Mouse (Mus musculus) spleen, adult 2 months (tissue): Measurements from ENCODE around the gene Ccdc57. TPM values are rescaled to one million over a fixed set of nuclear protein-coding genes. Genes with fewer than 3 reads are reported as not detected.

Source experiments
- DNase-seq, 2 experiments: peaks; one replicate each; pipeline versions ENCODE4 v3.0.0 to v3.0.0-alpha.2; 2012 to 2021; ENCODE audit warnings: low spot score in 2 of 2, low read depth in 1 of 2
- H3K27ac ChIP-seq: fragments of 200-500 bp; 2 replicates; pipeline ENCODE4 v1.5.1; 2012; ENCODE audit warnings: low read length, inconsistent platforms; ENCODE audit not compliant: insufficient read depth
- H3K27me3 ChIP-seq: fragments of 200-500 bp; 2 replicates; pipeline ENCODE4 v1.6.1; 2012; ENCODE audit warnings: mild to moderate bottlenecking, moderate library complexity, low read length, inconsistent platforms; ENCODE audit not compliant: control insufficient read depth, insufficient read depth
- H3K36me3 ChIP-seq: fragments of 200-500 bp; 2 replicates; pipeline ENCODE4 v1.6.1; 2012; ENCODE audit warnings: mild to moderate bottlenecking, low read length, inconsistent platforms; ENCODE audit not compliant: control insufficient read depth, insufficient read depth
- H3K4me1 ChIP-seq: fragments of 200-500 bp; 2 replicates; pipeline ENCODE4 v1.6.1; 2011; ENCODE audit warnings: inconsistent platforms; ENCODE audit not compliant: control insufficient read depth, insufficient read depth, insufficient read length
- H3K4me3 ChIP-seq: fragments of 200-500 bp; 2 replicates; pipeline ENCODE4 v1.5.1; 2011; ENCODE audit warnings: mild to moderate bottlenecking, inconsistent platforms; ENCODE audit not compliant: insufficient read depth, insufficient read length; ENCODE audit errors: extremely low read depth
- CTCF ChIP-seq: fragments of 200-500 bp; IDR thresholded peaks from 2 replicates; pipeline ENCODE4 v1.5.1; 2011; ENCODE audit warnings: mild to moderate bottlenecking, inconsistent platforms; ENCODE audit not compliant: insufficient read depth, insufficient read length, insufficient replicate concordance; ENCODE audit errors: extremely low read depth
- POLR2A ChIP-seq: fragments of 200-500 bp; IDR thresholded peaks from 2 replicates; pipeline ENCODE4 v1.6.1; 2011; ENCODE audit warnings: low read depth, low read length, inconsistent platforms
- WGBS: fragments of 180-500 bp; shearing (Covaris S2); methylation state at CpG from one replicate; pipeline ENCODE4 v1.1.7; 2018; 5-methylcytosine and 5-hydroxymethylcytosine counted together
- polyA plus RNA-seq: library from polyadenylated mRNA; depleted of rRNA; stranded (reverse); fragments of >200 nt; gene quantifications from 2 replicates; pipeline ENCODE4 v1.2.3, GENCODE M21; 2012

Gene Ccdc57
- polyA plus RNA-seq, 1 experiment = 0.78 TPM

GRCm38 (mm10) chr11:120960248-120960647 is 27.6 kb upstream of the Ccdc57 start:
- Histone ChIP-seq H3K4me3 (no peak overlapping the region), H3K27ac (no peak overlapping the region), H3K36me3 (peaks cover 34% of the 10 kb centered on the region), H3K27me3 (no peaks in the 10 kb centered on the region), H3K4me1 (0 out of 2 replicates have a peak, but pooled peaks cover 4% of the 10 kb centered on the region)
- TF ChIP-seq POLR2A = no peak
- no peak for DNase-seq
- 67% methylated on average over 1 of the region's 1 CpGs for WGBS

GRCm38 (mm10) chr11:120959564-120959963 is 26.9 kb upstream of the Ccdc57 start:
- 53% methylated on average over 3 of the region's 3 CpGs for WGBS
- TF ChIP-seq POLR2A = no peak
- no peak for TF ChIP-seq CTCF
- 0 out of 2 replicates have a peak, but pooled peaks cover 4% of the 10 kb centered on the region for H3K4me1 ChIP-seq
- no peak overlapping the region for H3K4me3 ChIP-seq
- no peaks in the 10 kb centered on the region for H3K27me3 ChIP-seq
- DNase-seq = no peak
- no peak overlapping the region for H3K27ac ChIP-seq
- H3K36me3 ChIP-seq = peaks cover 28% of the 10 kb centered on the region

GRCm38 (mm10) chr11:120959066-120959465 is 26.4 kb upstream of the Ccdc57 start:
- H3K36me3 ChIP-seq = peaks cover 24% of the 10 kb centered on the region
- WGBS = 98% methylated on average over 18 of the region's 18 CpGs

GRCm38 (mm10) chr11:120957731-120958257 is 25.1 kb upstream of the Ccdc57 start:
- Histone ChIP-seq H3K4me1 (0 out of 2 replicates have a peak, but pooled peaks cover 4% of the 10 kb centered on the region), H3K27me3 (no peaks in the 10 kb centered on the region), H3K36me3 (peaks cover 15% of the 10 kb centered on the region), H3K4me3 (no peak overlapping the region), H3K27ac (0 out of 2 replicates have a peak overlapping the region, but pooled peaks have one; percentile 19)
- no peak for DNase-seq
- no peak for TF ChIP-seq CTCF
- TF ChIP-seq POLR2A = no peak
- WGBS = 50% methylated on average over 15 of the region's 15 CpGs

More at GRCm38 (mm10) chr11:120959066-120959465, 26.4 kb upstream of the Ccdc57 start:
- no peak overlapping the region for H3K4me3 ChIP-seq
- H3K27me3 ChIP-seq = no peaks in the 10 kb centered on the region
- no peak for DNase-seq
- H3K4me1 ChIP-seq = 0 out of 2 replicates have a peak, but pooled peaks cover 4% of the 10 kb centered on the region
- no peak for TF ChIP-seq CTCF
- no peak for TF ChIP-seq POLR2A
- no peak overlapping the region for H3K27ac ChIP-seq

- no peak overlapping the region for H3K4me3 ChIP-seq
- no peak for DNase-seq
- H3K4me1 ChIP-seq = 0 out of 2 replicates have a peak, but pooled peaks cover 4% of the 10 kb centered on the region
- 85% methylated on average over 8 of the region's 8 CpGs for WGBS
- H3K36me3 ChIP-seq = peaks cover 7% of the 10 kb centered on the region
- TF ChIP-seq CTCF (no peak), POLR2A (no peak)
- no peak overlapping the region for H3K27ac ChIP-seq
- H3K27me3 ChIP-seq = no peaks in the 10 kb centered on the region
These were observed 24.4 kb upstream of the Ccdc57 start for GRCm38 (mm10) chr11:120957052-120957451.

- DNase-seq = no peak
- Histone ChIP-seq H3K4me1 (peaks cover 8% of the 10 kb centered on the region; the same call in 1 of the 2 replicates), H3K27ac (no peak overlapping the region), H3K36me3 (peaks cover 5% of the 10 kb centered on the region), H3K4me3 (no peak overlapping the region), H3K27me3 (no peaks in the 10 kb centered on the region)
- 98% methylated on average over 8 of the region's 8 CpGs for WGBS
- TF ChIP-seq POLR2A (no peak), CTCF (no peak)
These were observed 23.0 kb upstream of the Ccdc57 start for GRCm38 (mm10) chr11:120955701-120956100.

- TF ChIP-seq POLR2A (no peak), CTCF (no peak)
- 90% methylated on average over 5 of the region's 5 CpGs for WGBS
- H3K27me3 ChIP-seq = no peaks in the 10 kb centered on the region
- no peak for DNase-seq
- peaks cover 7% of the 10 kb centered on the region; the same call in 1 of the 2 replicates for H3K4me1 ChIP-seq
- H3K27ac ChIP-seq = no peak overlapping the region
- H3K36me3 ChIP-seq = peaks cover 5% of the 10 kb centered on the region
- no peak overlapping the region for H3K4me3 ChIP-seq
These were observed 22.3 kb upstream of the Ccdc57 start for GRCm38 (mm10) chr11:120954936-120955335.
